Mouse (Mus musculus): ENCODE results near the gene Cdc34.
"Not testable (repeated sequence)": the region's sequence is repeated elsewhere in the genome, so short reads cannot be mapped to it uniquely, and the experiment has no call there.

Cdc34 gene

GRCm38 (mm10) chr10:79695231-79696128 lies 13.5 kb downstream of the Cdc34 start:
- DNase-seq (ENCODE audit: low read depth, low spot score), result peak; percentile 83

DNA sequence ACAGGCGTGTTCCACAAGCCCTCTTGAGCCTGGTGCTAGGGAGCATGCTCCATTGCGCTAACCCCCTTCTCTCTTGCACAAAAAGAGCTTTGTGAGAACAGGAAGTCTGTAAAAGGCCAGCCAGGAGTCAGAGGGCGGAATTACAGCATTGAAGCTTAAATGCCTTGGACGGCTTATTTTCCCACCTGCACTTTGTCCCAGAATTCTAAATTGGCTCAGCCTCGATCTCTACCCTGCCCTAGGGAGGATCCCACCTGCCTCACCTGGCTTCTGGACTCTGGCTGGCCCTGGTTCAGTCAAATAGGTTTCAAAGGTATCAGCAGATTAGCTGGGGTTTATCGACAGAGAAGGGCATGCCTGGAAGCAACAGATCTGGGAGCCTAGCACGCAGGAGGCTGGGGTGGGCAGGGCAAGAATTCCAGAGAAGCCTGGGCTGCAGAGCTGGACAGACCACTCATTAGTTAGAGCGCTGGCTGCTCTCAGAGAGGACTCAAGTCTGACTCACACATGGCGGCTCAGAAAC lies 14.2 kb downstream of the Cdc34 start:
- peak; percentile 71 for DNase-seq (ENCODE audit: low read depth, low spot score)

DNA sequence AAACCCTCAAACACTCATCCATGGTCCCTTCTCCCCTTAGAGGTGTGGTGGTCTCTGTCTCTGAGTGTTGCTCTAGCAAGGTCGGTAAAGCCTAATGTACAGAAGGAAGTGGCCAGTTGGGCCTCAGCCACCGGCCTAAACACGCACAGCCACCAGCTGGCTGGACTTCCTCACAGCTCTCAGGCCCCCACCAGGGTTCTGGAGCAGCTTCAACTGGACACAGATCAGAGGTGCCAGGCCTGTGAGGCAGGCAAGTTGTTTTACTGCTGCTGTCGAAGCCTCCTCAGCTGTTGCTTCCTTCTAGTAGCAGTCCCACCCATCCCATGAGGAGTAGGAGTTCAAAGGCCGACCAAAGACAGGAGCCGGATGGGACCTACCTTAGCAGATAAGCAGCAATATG lies 15.9 kb downstream of the Cdc34 start:
- no peak for DNase-seq (ENCODE audit: low read depth, low spot score)

- DNase-seq (ENCODE audit: low read depth, low spot score), result no peak
Measured at GRCm38 (mm10) chr10:79698459-79698858, 16.5 kb downstream of the Cdc34 start.

DNA sequence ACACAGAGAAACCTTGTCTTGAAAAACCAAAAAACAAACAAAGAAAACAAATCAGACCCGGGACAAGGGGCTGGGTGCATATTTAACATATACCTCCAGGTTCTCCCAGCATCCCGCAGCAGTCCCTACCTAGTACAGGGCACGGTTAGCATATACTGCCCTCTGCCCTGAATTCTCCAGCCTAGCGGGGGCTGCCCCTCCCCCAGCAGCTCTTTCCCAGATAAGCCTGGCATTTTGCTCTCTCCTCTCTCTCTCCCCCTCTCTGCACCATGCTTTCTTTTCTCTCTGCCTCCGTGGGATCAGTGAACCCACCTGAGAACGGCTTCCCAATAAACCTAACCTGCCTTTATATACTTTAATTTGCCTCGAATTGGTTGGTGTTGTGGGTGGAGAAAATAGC lies 18.7 kb downstream of the Cdc34 start:
- DNase-seq (ENCODE audit: low read depth, low spot score), result no peak

DNA sequence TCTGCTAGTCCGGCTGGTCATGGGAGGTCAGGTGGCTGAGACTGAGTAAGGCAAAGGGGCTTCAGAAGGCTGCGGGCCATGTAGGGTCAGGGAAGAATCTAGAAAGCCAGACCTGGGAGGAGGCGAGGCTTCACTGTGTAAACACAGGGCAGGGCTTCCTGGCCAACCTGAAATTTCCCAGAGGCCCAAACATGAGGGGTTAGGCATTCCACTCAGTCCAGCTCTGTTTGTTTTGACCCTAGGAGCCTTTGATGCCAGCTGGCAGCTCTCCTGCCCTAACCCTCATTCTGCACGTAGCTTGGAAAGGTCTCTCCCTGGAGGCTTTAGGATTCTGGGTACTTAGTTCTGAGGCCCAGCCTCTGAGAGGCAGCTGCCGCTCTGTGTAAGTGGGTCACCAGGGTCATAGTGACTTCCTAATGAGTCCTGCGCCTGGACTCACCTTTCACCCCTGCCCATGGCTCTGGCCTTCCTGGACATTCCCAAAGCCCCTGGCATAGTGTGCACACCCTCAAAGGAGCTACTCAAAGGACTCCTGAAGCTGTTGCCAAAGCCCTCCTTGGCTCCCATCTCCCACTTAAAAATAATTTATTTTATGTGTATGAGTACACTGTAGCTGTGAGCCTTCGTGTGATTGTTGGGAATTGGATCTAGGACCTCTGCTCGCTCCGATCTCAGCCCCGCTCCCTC lies 19.6 kb downstream of the Cdc34 start:
- no peak for DNase-seq (ENCODE audit: low read depth, low spot score)

DNA sequence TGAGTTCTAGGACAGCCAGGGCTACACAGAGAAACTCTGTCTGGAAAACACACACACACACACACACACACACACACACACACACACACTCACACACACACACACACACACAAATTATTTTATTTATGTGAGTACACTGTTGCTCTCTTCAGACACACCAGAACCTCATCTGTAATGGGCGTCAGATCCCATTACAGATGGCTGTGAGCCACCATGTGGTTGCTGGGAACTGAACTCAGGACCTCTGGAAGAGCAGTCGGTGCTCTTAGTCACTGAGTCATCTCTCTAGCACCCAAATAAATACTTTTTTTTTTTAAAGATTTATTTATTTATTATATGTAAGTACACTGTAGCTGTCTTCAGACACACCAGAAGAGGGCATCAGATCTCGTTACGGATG lies 21.0 kb downstream of the Cdc34 start:
- DNase-seq (ENCODE audit: low read depth, low spot score), result not testable (repeated sequence)

GRCm38 (mm10) chr10:79703541-79703940 lies 21.5 kb downstream of the Cdc34 start:
- no peak for DNase-seq (ENCODE audit: low read depth, low spot score)

GRCm38 (mm10) chr10:79704065-79704969 lies 22.3 kb downstream of the Cdc34 start, which contains the start of gene Bsg:
Gene Bsg, plus strand, starts transcription at chr10:79704491.
- DNase-seq (ENCODE audit: low read depth, low spot score), result peak; percentile 96

DNA sequence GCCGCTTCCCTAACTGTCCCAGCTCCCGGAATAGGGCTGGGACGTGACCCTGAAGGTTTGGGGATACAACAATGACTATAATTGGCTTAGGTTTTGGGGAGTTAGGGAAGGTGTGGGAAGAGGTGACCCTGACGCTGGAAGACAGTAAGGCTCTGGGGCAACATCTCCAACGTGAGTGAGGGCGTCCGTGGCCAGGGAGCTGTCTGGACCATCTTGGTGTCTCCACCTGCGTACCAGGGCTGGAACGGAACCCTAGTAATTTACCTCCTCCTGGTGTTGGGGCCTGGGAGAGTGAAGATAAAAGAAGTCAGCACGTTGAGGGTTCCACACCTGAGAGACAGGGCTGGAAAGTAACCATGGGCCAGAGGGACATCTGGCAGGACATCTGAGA lies 23.0 kb downstream of the Cdc34 start:
- DNase-seq (ENCODE audit: low read depth, low spot score), result no peak

DNA sequence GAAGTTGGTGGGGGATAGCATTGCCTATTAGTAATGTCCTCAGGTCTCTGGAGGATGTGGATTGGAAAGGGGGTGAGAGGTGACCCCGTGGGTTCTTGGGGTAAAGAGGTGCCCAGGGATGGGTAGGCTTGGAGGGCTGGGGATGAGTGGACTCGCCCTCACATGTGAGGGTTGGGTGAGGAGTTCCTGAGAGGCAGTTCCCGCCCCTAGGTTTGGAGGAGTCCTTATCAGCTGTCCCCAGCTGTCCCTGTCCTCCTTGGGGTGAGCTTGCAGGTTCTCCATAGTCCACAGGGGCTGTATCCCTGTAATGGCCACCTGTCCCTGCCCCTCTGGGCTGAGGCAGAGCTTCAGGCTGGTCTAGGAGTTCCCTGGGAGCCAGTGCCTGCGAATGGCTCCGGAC lies 24.0 kb downstream of the Cdc34 start:
- DNase-seq (ENCODE audit: low read depth, low spot score), result no peak

GRCm38 (mm10) chr10:79706406-79707094 lies 24.6 kb downstream of the Cdc34 start:
- DNase-seq (ENCODE audit: low read depth, low spot score), result no peak

- no peak for DNase-seq (ENCODE audit: low read depth, low spot score)
Measured at GRCm38 (mm10) chr10:79707162-79707561, 25.2 kb downstream of the Cdc34 start.

DNA sequence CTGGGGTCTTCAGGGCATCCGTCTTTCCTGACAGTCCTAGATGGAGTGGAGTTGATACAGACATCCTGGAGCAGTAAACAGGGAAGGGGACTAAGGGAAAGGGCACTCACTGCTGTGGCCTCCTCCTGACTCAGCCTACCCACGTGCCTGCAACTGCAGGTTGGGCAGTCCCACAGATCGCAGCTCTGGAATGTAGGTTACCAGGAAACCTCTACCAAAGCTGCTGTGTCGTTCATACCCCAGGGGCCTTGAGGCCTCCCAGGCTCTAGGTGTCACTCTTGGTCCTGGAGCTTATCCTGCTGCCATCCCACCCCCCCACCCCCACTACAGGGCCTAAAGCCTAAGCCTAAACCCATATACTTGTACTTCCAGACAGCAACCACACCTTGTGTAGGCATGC lies 25.8 kb downstream of the Cdc34 start:
- DNase-seq (ENCODE audit: low read depth, low spot score), result peak; percentile 74

DNA sequence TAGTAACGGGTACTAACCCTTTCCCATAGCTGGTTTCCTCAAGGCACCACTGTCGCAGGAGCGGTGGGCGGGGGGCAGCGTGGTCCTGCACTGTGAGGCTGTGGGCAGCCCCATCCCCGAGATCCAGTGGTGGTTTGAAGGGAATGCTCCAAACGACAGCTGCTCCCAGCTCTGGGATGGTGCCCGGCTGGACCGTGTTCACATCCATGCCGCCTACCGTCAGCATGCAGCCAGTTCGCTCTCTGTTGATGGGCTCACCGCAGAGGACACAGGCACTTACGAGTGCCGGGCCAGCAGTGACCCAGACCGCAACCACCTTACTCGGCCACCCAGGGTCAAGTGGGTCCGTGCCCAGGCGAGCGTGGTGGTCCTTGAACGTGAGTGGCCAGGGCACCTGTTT lies 26.7 kb downstream of the Cdc34 start:
- DNase-seq (ENCODE audit: low read depth, low spot score), result no peak

DNA sequence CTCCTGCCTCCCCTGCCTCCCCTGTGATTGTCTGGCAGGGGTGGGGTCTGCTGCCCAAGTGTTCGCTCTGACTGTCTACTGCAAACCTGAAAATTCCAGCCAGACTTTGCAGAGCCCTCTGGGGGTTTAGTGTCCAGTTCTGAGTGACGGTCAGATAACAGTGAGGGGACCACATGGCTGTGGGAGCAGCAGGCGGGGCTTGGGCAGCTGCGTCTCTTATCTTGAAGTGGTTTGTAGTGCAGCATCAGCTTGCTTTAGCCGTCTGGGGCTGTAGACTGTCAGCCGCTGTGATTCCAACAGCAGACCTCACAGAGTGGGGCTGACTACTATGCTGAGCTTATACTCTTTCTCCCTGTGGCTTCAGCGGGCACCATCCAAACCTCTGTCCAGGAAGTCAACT lies 27.3 kb downstream of the Cdc34 start:
- no peak for DNase-seq (ENCODE audit: low read depth, low spot score)

DNA sequence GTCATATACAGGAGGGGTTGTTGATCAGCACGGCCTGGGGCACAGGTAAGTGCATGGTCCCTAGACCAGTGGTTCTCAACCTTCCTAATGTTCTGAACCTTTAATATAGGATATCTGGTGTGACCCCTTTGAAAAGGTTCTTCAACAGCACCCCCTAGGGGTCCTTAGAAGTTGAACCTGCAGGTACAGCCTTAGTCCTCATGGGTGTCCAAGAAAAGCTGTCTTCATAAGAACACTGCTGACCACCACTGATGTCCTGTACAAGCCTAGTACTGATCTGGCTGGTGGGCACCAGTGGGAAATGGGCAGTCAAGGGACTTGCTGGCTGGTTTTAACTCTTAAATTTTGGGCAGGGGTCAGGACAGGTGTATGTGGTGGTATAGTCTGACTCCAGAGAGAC lies 30.0 kb downstream of the Cdc34 start:
- peak; percentile 50 for DNase-seq (ENCODE audit: low read depth, low spot score)

DNA sequence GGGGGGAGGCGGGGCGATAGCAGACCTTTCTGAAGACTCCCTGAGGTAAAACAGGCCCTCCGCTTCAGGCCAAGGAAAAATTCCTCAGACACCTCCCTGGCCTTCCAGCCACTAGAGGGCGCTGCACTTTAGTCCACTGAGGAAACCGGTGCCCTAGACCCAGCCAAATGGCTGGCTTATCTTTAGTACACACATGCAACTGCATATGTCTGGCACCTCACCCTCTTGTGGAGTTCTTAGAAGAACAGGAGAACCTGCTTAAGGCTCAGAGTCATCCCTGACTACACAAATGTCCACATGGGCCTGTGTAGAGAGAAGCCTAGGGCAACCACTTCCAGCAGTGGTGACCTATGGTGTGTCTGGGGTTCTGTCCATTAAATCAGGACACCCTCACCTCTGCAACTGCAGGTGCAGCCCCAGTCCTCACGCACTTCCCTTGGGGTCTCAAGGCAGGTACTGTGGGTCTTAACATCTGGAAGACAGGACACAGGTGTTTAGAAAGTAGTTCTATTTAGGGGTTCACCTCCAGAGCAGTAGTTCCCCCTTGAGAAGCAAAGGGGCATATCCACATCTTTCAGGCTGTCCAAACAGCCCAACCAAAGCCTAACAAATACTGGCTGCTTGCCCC lies 30.6 kb downstream of the Cdc34 start:
- DNase-seq (ENCODE audit: low read depth, low spot score), result peak; percentile 83

- DNase-seq (ENCODE audit: low read depth, low spot score), result no peak
Measured at GRCm38 (mm10) chr10:79713163-79713562, 31.2 kb downstream of the Cdc34 start.

GRCm38 (mm10) chr10:79714996-79715395 lies 33.0 kb downstream of the Cdc34 start:
- DNase-seq (ENCODE audit: low read depth, low spot score), result no peak
